Mouse (Mus musculus) MEL (cell line): ENCODE measurements around the gene Dnajc11. TPM values are rescaled to one million over a fixed set of nuclear protein-coding genes. Genes with fewer than 3 reads are reported as not detected.
A peak's percentile ranks its signal among the peaks of the same experiment; 100 is the strongest.

Experiments
- DNase-seq: peaks from one replicate; pipeline ENCODE4 v3.0.0; 2011; ENCODE audit warnings: low read depth, low spot score
- H3K27ac ChIP-seq: 2 replicates; pipeline ENCODE4 v1.5.1; 2012; ENCODE audit warnings: low read depth, mild to moderate bottlenecking, control low read depth, low read length, moderate library complexity; ENCODE audit not compliant: control insufficient read depth
- H3K27me3 ChIP-seq, 2 experiments: fragments of 150-350 bp in 1 of 2; sonication (generic) in 1 of 2; 2 replicates each; pipeline ENCODE4 v1.6.1; 2012; ENCODE audit warnings: low read length in 2 of 2, mild to moderate bottlenecking in 2 of 2, improper control_type of control experiment in 1 of 2, moderate library complexity in 1 of 2; ENCODE audit not compliant: insufficient read depth in 2 of 2, control insufficient read depth in 1 of 2
- H3K36me3 ChIP-seq, 2 experiments: 2 replicates each; pipeline ENCODE4 v1.6.1; 2012 to 2014; ENCODE audit warnings: low read length in 2 of 2, improper control_type of control experiment in 1 of 2, inconsistent platforms in 1 of 2, mild to moderate bottlenecking in 1 of 2; ENCODE audit not compliant: insufficient read depth in 2 of 2, control insufficient read depth in 1 of 2
- H3K4me1 ChIP-seq, 2 experiments: fragments of 150-350 bp in 1 of 2; sonication (generic) in 1 of 2; 2 replicates each; pipeline ENCODE4 v1.6.1; 2012; ENCODE audit warnings: low read length in 2 of 2, improper control_type of control experiment in 1 of 2, mild to moderate bottlenecking in 1 of 2; ENCODE audit not compliant: insufficient read depth in 2 of 2, control insufficient read depth in 1 of 2
- H3K4me3 ChIP-seq, 2 experiments: fragments of 150-350 bp in 1 of 2; sonication (generic) in 1 of 2; 2 replicates each; pipeline ENCODE4 v1.5.1; 2012; ENCODE audit warnings: low read depth in 2 of 2, low read length in 2 of 2, mild to moderate bottlenecking in 2 of 2, moderate library complexity in 2 of 2, control low read depth in 1 of 2, improper control_type of control experiment in 1 of 2; ENCODE audit not compliant: control insufficient read depth in 1 of 2, insufficient read depth in 1 of 2
- H3K79me2 ChIP-seq: 2 replicates; pipeline ENCODE4 v1.6.1; 2012; ENCODE audit warnings: mild to moderate bottlenecking, low read length, moderate library complexity; ENCODE audit not compliant: control insufficient read depth, poor library complexity, insufficient read depth
- H3K9ac ChIP-seq: 2 replicates; pipeline ENCODE4 v1.6.1; 2012; ENCODE audit warnings: low read depth, mild to moderate bottlenecking, control low read depth, low read length, moderate library complexity; ENCODE audit not compliant: control insufficient read depth, poor library complexity, severe bottlenecking
- H3K9me3 ChIP-seq: fragments of 150-350 bp; sonication (generic); replicated peaks from 2 replicates; pipeline ENCODE4 v1.6.1; 2012; ENCODE audit warnings: mild to moderate bottlenecking, low read length, improper control_type of control experiment, moderate library complexity; ENCODE audit not compliant: insufficient read depth
- CHD1 ChIP-seq: IDR thresholded peaks from 2 replicates; pipeline ENCODE4 v1.6.1; 2012; ENCODE audit warnings: low read depth, mild to moderate bottlenecking, inconsistent platforms, low read length, improper control_type of control experiment
- CTCF ChIP-seq, 3 experiments: IDR thresholded peaks in 2 of 3; conservative IDR thresholded peaks in 1 of 3; 2 replicates each; pipeline ENCODE4 v1.5.1; 2011 to 2012; ENCODE audit warnings: low read length in 3 of 3, low read depth in 2 of 3, mild to moderate bottlenecking in 2 of 3, improper control_type of control experiment in 1 of 3, inconsistent platforms in 1 of 3, mixed read lengths in 1 of 3, moderate library complexity in 1 of 3; ENCODE audit not compliant: control insufficient read depth in 1 of 3, insufficient read depth in 1 of 3, poor library complexity in 1 of 3, severe bottlenecking in 1 of 3
- ELF1 ChIP-seq: IDR thresholded peaks from 2 replicates; pipeline ENCODE4 v1.6.1; 2014; ENCODE audit warnings: low read depth, mild to moderate bottlenecking, inconsistent platforms, low read length, improper control_type of control experiment, moderate library complexity
- ETS1 ChIP-seq: IDR thresholded peaks from 2 replicates; pipeline ENCODE4 v1.6.1; 2012; ENCODE audit warnings: low read depth, mild to moderate bottlenecking, inconsistent platforms, low read length, improper control_type of control experiment, moderate library complexity
- HCFC1 ChIP-seq: IDR thresholded peaks from 2 replicates; pipeline ENCODE4 v1.6.1; 2012; ENCODE audit warnings: low read depth, mild to moderate bottlenecking, inconsistent platforms, low read length, improper control_type of control experiment, moderate library complexity
- MEF2A ChIP-seq: IDR thresholded peaks from 2 replicates; pipeline ENCODE4 v1.6.1; 2014; ENCODE audit warnings: low read depth, mild to moderate bottlenecking, inconsistent platforms, low read length, improper control_type of control experiment; ENCODE audit not compliant: poor library complexity, insufficient replicate concordance, severe bottlenecking; ENCODE audit errors: extremely low read depth
- MXI1 ChIP-seq: IDR thresholded peaks from 2 replicates; pipeline ENCODE4 v1.6.1; 2011; ENCODE audit warnings: mild to moderate bottlenecking, low read depth, low read length, improper control_type of control experiment
- NELFE ChIP-seq: IDR thresholded peaks from 2 replicates; pipeline ENCODE4 v1.6.1; 2011; ENCODE audit warnings: low read depth, low read length, improper control_type of control experiment
- NRF1 ChIP-seq: IDR thresholded peaks from 2 replicates; pipeline ENCODE4 v1.6.1; 2014; ENCODE audit warnings: low read depth, mild to moderate bottlenecking, inconsistent platforms, low read length, improper control_type of control experiment, moderate library complexity; ENCODE audit not compliant: poor library complexity, insufficient read depth, severe bottlenecking
- POLR2A ChIP-seq, 2 experiments: IDR thresholded peaks; 2 replicates each; pipeline ENCODE4 v1.6.1; 2011 to 2012; ENCODE audit warnings: low read length in 2 of 2, mild to moderate bottlenecking in 2 of 2, control low read depth in 1 of 2, improper control_type of control experiment in 1 of 2, low read depth in 1 of 2, moderate library complexity in 1 of 2; ENCODE audit not compliant: control insufficient read depth in 1 of 2, insufficient read depth in 1 of 2, poor library complexity in 1 of 2
- POLR2AphosphoS2 ChIP-seq: IDR thresholded peaks from 2 replicates; pipeline ENCODE4 v1.6.1; 2011; ENCODE audit warnings: low read length, improper control_type of control experiment
- SIN3A ChIP-seq: IDR thresholded peaks from 2 replicates; pipeline ENCODE4 v1.6.1; 2012; ENCODE audit warnings: low read length, improper control_type of control experiment, inconsistent platforms
- TBP ChIP-seq: IDR thresholded peaks from 2 replicates; pipeline ENCODE4 v1.8.0; 2011; ENCODE audit warnings: low read depth, low read length, improper control_type of control experiment
- TCF12 ChIP-seq: IDR thresholded peaks from 2 replicates; pipeline ENCODE4 v1.6.1; 2014; ENCODE audit warnings: low read depth, mild to moderate bottlenecking, inconsistent platforms, low read length, improper control_type of control experiment, moderate library complexity
- USF1 ChIP-seq: IDR thresholded peaks from 2 replicates; pipeline ENCODE4 v1.6.1; 2014; ENCODE audit warnings: low read depth, mild to moderate bottlenecking, inconsistent platforms, low read length, improper control_type of control experiment, moderate library complexity
- ZMIZ1 ChIP-seq: IDR thresholded peaks from 2 replicates; pipeline ENCODE4 v1.6.1; 2012; ENCODE audit warnings: low read depth, mild to moderate bottlenecking, inconsistent platforms, low read length, improper control_type of control experiment, moderate library complexity
- ZNF384 ChIP-seq: IDR thresholded peaks from 2 replicates; pipeline ENCODE4 v1.6.1; 2012; ENCODE audit warnings: low read depth, mild to moderate bottlenecking, inconsistent platforms, low read length, improper control_type of control experiment
- polyA plus RNA-seq, 2 experiments: library from polyadenylated mRNA; stranded (reverse) in 1 of 2; unstranded in 1 of 2; fragments of >175 nt in 1 of 2; fragments of >200 nt in 1 of 2; gene quantifications; 2 replicates each; pipeline versions ENCODE4 v1.2.1 to v1.2.4; 2012; ENCODE audit warnings: low replicate concordance in 2 of 2, low read depth in 1 of 2; ENCODE audit not compliant: insufficient read length in 2 of 2, insufficient read depth in 1 of 2, missing spikeins in 1 of 2
- total RNA-seq: library from RNA; depleted of rRNA; stranded (reverse); fragments of 300-350 nt; gene quantifications from 2 replicates; pipeline ENCODE4 v1.2.3, GENCODE M21; 2012

The Dnajc11 gene
- total and polyA plus RNA-seq, 3 experiments = 128 to 278 (median 157) TPM

GRCm38 (mm10) chr4:152026751-152027508 is 93.4 kb downstream of the Dnajc11 start:
- TF ChIP-seq NRF1 = peak; percentile 56; the same call in 1 of the 2 replicates
- no peak for TF ChIP-seq MXI1
- peak overlapping the region; percentile 69 to 71 for H3K4me3 ChIP-seq
- peaks cover 0 to 22% of the 10 kb centered on the region in 2 experiments; a peak in 3 of 4 replicates for H3K4me1 ChIP-seq
- peak; percentile 53 for DNase-seq
- peaks cover 0 to 15% of the 10 kb centered on the region in 2 experiments; a peak in 2 of 4 replicates for H3K36me3 ChIP-seq
- peak overlapping the region; percentile 37; the same call in 1 of the 2 replicates for H3K27ac ChIP-seq
- H3K79me2 ChIP-seq = peaks cover 30% of the 10 kb centered on the region
- no peaks in the 10 kb centered on the region for H3K27me3 ChIP-seq
- no peaks in the 10 kb centered on the region for H3K9me3 ChIP-seq
- peak overlapping the region; percentile 84 for H3K9ac ChIP-seq

- DNase-seq = peak; percentile 98
- TF ChIP-seq SIN3A (peak; percentile 76), CHD1 (no peak), MEF2A (no peak), CTCF (IDR thresholded peaks at IDR 0.05 in 2 of 3, conservative IDR thresholded peaks at IDR 0.05 in 1 of 3; ENCODE audit: control insufficient read depth in 1 of 3, insufficient read depth in 1 of 3, low read depth in 2 of 3, low read length in 3 of 3, poor library complexity in 1 of 3, severe bottlenecking in 1 of 3) (no peak), USF1 (no peak), ELF1 (peak; percentile 62; the same call in 1 of the 2 replicates), NRF1 (peak; percentile 38; the same call in 1 of the 2 replicates), NELFE (peak; percentile 95), ETS1 (peak; percentile 28; the same call in 1 of the 2 replicates), ZNF384 (no peak), ZMIZ1 (peak; percentile 78), POLR2AphosphoS2 (peak; percentile 90), TCF12 (peak; percentile 50; the same call in 1 of the 2 replicates), MXI1 (peak; percentile 87), TBP (peak; percentile 53; the same call in 1 of the 2 replicates), HCFC1 (peak; percentile 89), POLR2A (IDR thresholded peaks at IDR 0.05; ENCODE audit: control insufficient read depth in 1 of 2, insufficient read depth in 1 of 2, low read depth in 1 of 2, low read length in 2 of 2, poor library complexity in 1 of 2) (peak; percentile 91)
- H3K9me3 ChIP-seq = no peaks in the 10 kb centered on the region
- peaks cover 0 to 15% of the 10 kb centered on the region in 2 experiments; a peak in 2 of 4 replicates for H3K36me3 ChIP-seq
- H3K27me3 ChIP-seq = no peaks in the 10 kb centered on the region
- peaks cover 0 to 22% of the 10 kb centered on the region in 2 experiments; a peak in 3 of 4 replicates for H3K4me1 ChIP-seq
- H3K4me3 ChIP-seq = peak within 1 kb of the TSS; percentile 69 to 71
- peaks cover 30% of the 10 kb centered on the region for H3K79me2 ChIP-seq
- H3K27ac ChIP-seq = peak within 1 kb of the TSS; percentile 37; the same call in 1 of the 2 replicates
- H3K9ac ChIP-seq = peak within 1 kb of the TSS; percentile 84
These were observed 94.0 kb downstream of the Dnajc11 start, which contains the start of gene Zbtb48 for GRCm38 (mm10) chr4:152027524-152027923. Zbtb48 (minus strand) TSS chr4:152027671.
